Mouse (Mus musculus) left cerebral cortex, postnatal 14 days (tissue): ENCODE measurements around the gene Slc34a3. TPM values are rescaled to one million over a fixed set of nuclear protein-coding genes. Genes with fewer than 3 reads are reported as not detected.

ENCODE experiments used
- DNase-seq, 2 experiments: peaks; one replicate each; pipeline ENCODE4 v3.0.0; 2021 to 2022; ENCODE audit warnings: low spot score in 2 of 2, mixed read lengths in 1 of 2
- intact Hi-C: fragments of 180-260 bp; cut with DNase I; formaldehyde crosslinking; loops from one replicate; pipeline ENCODE4 v1.15.1; 2025
- total RNA-seq, 2 experiments: library from RNA; stranded (reverse); gene quantifications; 2 replicates each; pipeline ENCODE4 v1.2.3; 2021

The Slc34a3 gene
- total RNA-seq, 2 experiments from 2014 or later = not detected

- intact Hi-C loops = loop anchor here (2.0 to 5.0 kb wide), 2 partner anchors 36 to 43 kb away; partner anchors contain the start of genes Anapc2 and Ssna1
- no peak for DNase-seq
Measured at GRCm38 (mm10) chr2:25228995-25229530, 5.1 kb downstream of the Slc34a3 start.

GRCm38 (mm10) chr2:25228431-25228889 is 5.7 kb downstream of the Slc34a3 start:
- peak; percentile 81 to 96 for DNase-seq
- intact Hi-C loops = loop anchor here (2.0 to 5.0 kb wide), 2 partner anchors 36 to 44 kb away; partner anchors contain the start of genes Anapc2 and Ssna1

- intact Hi-C loops = loop anchor here (5.0 kb wide), 1 partner anchor 45 kb away; the partner anchor contains the start of genes Anapc2 and Ssna1
- no peak for DNase-seq
Measured at GRCm38 (mm10) chr2:25227406-25227805, 6.8 kb downstream of the Slc34a3 start.

GRCm38 (mm10) chr2:25226864-25227263 is 7.3 kb downstream of the Slc34a3 start:
- peak; percentile 47 to 54 for DNase-seq
- intact Hi-C loops = loop anchor here (5.0 kb wide), 1 partner anchor 45 kb away; the partner anchor contains the start of genes Anapc2 and Ssna1

GRCm38 (mm10) chr2:25225811-25226379 is 8.3 kb downstream of the Slc34a3 start:
- no peak for DNase-seq
- intact Hi-C loops = loop anchor here (5.0 kb wide), 1 partner anchor 46 kb away; the partner anchor contains the start of genes Anapc2 and Ssna1

DNA sequence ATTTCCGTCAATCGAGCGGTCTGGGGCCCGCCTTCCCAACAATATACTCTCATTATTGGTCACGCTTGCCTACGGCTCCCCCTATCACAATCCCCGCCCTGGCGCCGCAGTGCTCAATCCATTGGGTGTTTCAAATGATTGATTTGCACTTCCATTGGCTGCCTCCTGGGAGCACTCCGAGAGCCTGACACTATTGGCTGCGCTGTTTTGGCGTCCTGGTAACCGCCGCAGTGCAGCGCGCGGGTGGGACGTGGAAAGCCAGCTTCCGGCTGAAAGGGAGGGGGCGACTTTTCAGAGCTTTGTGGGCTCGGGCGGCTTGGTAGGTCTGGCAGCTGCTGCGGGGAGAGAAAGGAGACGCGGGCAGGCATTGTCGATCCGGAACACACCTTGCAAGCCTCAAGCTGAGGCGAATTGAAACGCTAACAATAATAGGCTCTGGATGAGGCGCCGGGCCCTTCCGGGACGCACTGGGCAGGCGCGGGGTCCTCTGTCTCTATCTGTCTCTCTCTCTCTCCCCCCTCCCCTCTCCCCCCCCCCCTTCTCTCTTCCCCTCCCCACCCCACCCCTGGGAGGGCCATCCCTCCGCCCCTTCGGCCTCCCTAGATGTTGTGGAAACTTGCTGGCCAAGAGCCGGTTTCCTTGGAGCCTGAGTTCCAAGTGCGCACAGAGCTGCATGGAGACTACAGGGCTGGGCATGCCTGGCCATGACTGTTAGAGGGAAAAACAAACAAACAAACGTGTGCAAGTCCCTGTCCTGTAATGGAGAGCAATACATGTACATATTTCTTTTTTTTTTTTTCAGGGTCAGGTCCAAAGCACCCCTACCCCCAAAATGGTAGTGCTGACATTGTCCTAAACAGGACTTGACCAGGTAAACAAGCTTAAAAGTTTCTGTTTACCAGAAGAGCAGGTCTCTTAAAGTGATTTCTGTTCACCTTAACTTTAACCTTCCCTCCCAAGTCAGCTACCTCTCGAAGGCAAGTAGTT is 9.1 kb downstream of the Slc34a3 start:
- DNase-seq = peak; percentile 99 to 100
- intact Hi-C loops = loop anchor here (5.0 kb wide), 1 partner anchor 47 kb away; the partner anchor contains the start of genes Anapc2 and Ssna1

GRCm38 (mm10) chr2:25224492-25224765 is 9.7 kb downstream of the Slc34a3 start, which contains the start of gene Tubb4b:
Tubb4b (minus strand) TSS chr2:25224702.
- intact Hi-C loops = no loop called here

DNA sequence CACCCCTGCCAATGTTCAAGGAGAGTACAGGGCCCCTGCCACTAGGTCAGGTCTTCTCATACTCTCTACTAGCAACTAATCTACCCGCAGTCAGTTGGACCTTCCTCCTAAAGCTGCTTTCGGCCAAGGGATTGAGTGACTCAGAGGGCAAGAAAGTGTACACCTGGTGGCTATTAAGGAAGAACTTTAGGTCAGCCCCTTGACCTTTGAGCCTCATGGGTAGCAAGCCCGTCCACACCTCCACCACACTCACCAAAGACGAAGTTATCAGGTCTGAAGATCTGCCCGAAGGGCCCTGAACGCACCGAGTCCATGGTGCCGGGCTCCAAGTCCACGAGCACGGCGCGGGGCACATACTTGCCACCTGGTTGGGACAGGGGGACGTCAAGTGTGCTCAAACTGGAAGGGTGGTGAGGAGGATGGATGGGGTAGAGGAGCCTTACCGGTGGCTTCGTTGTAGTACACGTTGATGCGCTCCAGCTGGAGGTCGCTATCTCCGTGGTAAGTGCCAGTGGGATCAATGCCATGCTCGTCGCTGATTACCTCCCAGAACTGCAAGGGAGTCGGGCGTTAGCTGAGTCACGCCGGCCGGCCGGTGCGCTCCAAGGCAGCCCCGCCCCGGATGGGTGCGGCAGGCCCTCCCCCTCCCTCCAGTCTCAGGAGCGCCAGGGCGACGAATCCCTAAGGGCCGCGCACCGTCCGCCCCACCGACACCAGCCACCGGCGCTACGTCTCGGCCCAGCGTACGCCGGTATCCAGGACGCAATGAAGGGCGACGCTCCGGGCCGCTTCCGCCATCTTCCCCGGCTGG is 10.3 kb downstream of the Slc34a3 start:
- DNase-seq = peak; percentile 75 to 77
- intact Hi-C loops = no loop called here

More at GRCm38 (mm10) chr2:25224492-25224765, 9.7 kb downstream of the Slc34a3 start, which contains the start of gene Tubb4b:
- DNase-seq = no peak

- intact Hi-C loops = no loop called here
- no peak for DNase-seq
Measured at GRCm38 (mm10) chr2:25221331-25221772, 12.8 kb downstream of the Slc34a3 start.

DNA sequence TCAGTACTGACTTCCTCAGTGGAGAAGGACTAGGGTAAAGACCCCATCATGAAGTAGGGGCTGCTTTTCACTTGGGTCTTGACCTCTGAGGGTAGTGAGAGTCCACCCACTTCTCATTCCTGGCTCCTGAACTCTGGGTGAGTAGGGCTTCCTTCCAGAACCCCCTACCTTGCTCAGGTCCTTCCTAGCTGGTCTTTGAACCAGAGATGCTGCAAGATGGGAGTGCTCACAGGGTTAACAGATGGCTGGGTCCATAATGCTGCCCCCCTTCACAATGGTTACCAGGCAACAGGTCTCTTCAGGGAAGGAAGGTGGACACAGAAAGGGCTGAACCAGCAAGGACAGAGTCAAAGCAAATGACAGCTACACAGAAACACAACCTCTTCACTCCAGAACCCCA is 15.7 kb downstream of the Slc34a3 start, which contains the start of gene Fam166a:
Gene Fam166a, plus strand, starts transcription at position 301 of the 400 bp plus-strand sequence.
- DNase-seq = no peak
- intact Hi-C loops = no loop called here

DNA sequence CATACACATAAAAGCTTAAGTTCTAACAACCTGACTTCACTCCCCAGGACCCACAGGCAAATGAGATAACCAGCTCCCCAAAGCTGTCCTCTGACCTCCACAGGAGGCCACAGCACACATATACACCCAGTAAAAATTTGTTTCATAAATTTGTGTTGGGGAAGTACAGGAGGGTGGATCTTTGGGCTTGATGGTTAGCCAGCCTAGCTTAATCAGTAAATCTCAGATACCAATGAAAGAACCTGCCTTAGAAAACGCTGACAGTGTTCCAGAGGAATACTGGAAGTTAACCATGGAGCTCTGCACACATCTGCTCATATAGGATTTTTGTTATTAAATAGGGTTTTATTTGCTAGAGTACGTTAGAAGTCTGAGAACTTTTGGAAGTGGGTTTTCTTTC is 16.5 kb downstream of the Slc34a3 start:
- intact Hi-C loops = no loop called here
- DNase-seq = no peak

DNA sequence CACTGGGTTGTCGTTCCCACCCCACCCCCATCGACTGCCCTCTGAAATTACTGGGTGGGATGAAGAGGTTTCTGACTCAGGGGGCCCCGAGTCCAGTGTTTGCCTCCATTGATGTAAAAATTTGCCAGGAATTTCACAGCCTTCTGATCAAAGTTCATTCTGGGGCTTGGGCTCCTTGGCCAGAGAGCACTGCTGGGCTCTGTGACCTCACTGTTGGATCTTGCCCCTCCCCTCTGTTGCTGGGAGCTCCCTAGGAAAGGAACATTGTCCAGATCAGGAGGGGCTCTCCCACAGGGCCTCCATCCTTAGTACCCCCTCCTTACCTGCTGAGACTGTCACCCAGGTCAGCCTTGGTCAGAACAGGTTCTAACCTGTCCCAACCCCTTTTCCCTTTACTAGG is 19.7 kb downstream of the Slc34a3 start, which contains the start of gene Stpg3:
Gene Stpg3, minus strand, starts transcription at position 194 of the 400 bp plus-strand sequence.
- intact Hi-C loops = no loop called here
- no peak for DNase-seq

- intact Hi-C loops = no loop called here
- DNase-seq = no peak
Measured at GRCm38 (mm10) chr2:25213266-25213865, 20.8 kb downstream of the Slc34a3 start.

- intact Hi-C loops = no loop called here
- DNase-seq = peak; percentile 76 to 80
Measured at GRCm38 (mm10) chr2:25211121-25211670, 23.0 kb downstream of the Slc34a3 start, which contains the start of gene Nelfb. Nelfb (minus strand) TSS chr2:25211489.

- intact Hi-C loops = no loop called here
- no peak for DNase-seq
Measured at GRCm38 (mm10) chr2:25210686-25211085, 23.5 kb downstream of the Slc34a3 start.

- DNase-seq = no peak
- intact Hi-C loops = no loop called here
Measured at GRCm38 (mm10) chr2:25207593-25207992, 26.6 kb downstream of the Slc34a3 start.

DNA sequence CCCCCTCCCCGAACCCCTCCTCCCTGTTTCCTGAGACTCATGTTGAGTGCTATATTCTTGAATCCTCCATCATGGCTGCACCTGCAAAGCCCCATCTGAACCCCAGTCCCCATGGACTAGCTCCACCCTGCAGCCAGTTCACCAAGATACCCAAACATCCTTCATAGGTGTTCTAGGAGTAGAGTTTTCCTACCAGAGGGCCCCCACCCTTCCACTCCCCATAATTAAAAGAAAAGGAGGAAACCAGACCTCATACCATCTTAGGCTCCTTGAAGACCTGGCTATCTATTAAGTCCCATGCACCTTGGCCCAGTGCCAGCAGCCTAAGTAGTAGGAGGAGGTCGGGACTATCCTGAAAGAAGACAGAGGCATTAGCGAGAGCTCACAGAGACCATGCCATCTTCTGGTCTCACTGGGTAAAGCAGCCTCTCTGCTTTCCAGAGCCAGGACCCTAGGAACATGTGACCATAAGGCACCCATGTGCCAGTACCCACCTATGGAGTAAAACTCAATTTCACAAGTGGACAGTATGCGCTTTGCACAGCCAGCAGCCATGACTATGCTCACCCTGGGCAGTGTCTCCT is 30.4 kb downstream of the Slc34a3 start:
- no peak for DNase-seq
- intact Hi-C loops = no loop called here

- no peak for DNase-seq
- intact Hi-C loops = no loop called here
Measured at GRCm38 (mm10) chr2:25200631-25201030, 33.5 kb downstream of the Slc34a3 start.
